Mouse (Mus musculus) liver, adult 2 months (tissue): ENCODE measurements around the gene Fah.

ENCODE experiments used
- CTCF ChIP-seq: fragments of 200-500 bp; IDR thresholded peaks from 2 replicates; pipeline ENCODE4 v1.5.1; 2011; ENCODE audit warnings: low read depth, low read length, control low read depth
- POLR2A ChIP-seq: fragments of 200-500 bp; IDR thresholded peaks from 2 replicates; pipeline ENCODE4 v1.6.1; 2011; ENCODE audit warnings: low read length, control low read depth; ENCODE audit not compliant: insufficient read depth; ENCODE audit errors: extremely low read depth

DNA sequence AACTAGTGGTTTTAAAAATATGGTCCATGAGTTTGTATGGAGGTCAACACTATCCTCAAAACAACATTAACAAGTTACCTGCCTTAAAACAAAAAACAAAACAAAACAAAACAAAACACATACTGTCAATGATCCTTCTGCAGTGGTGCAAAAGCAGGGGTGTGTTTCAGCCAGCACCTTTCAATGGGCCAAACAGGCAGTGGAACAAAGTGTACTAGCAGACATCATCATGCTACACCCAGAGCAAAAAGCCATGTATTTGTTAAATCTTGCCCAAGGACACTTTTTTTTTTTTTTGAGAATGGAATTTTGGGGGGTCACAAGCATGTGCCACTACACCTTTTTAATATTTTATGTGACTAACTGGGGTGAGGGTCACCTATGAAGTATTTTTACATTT lies 30.4 kb upstream of the Fah start:
- TF ChIP-seq CTCF (no peak), POLR2A (no peak)
